Mouse (Mus musculus): ENCODE measurements around the gene Slc36a1. TPM values are rescaled to one million over a fixed set of nuclear protein-coding genes. Genes with fewer than 3 reads are reported as not detected.

The Slc36a1 gene
- 1.9 and 2.1 TPM in 2 replicates for polyA plus RNA-seq (2015; fragmentation: Nextera tagmentation; extraction: Ambion mirVana)

GRCm38 (mm10) chr11:55204159-55204596 is at the start of gene Slc36a1:
Slc36a1 (plus strand) TSS chr11:55204350.
- Histone ChIP-seq H3K4me2 (ENCODE audit: low read length) (peak within 1 kb of the TSS; percentile 100), H3K9ac (ENCODE audit: low read depth, low read length) (peak within 1 kb of the TSS; percentile 67), H3K27me3 (ENCODE audit: insufficient read depth, low read length) (no peaks in the 10 kb centered on the region), H3K9me3 (replicated peaks; ENCODE audit: low read length) (no peaks in the 10 kb centered on the region), H3K27ac (no peak within 1 kb of the TSS), H3K4me3 (replicated peaks; ENCODE audit: low read depth, low read length) (peak within 1 kb of the TSS; percentile 69), H3K4me1 (replicated peaks; ENCODE audit: insufficient read depth, low read length) (0 out of 2 replicates have a peak, but pooled peaks cover 9% of the 10 kb centered on the region), H3K36me3 (ENCODE audit: insufficient read depth, low read length) (no peaks in the 10 kb centered on the region)
- TF ChIP-seq CTCF (IDR thresholded peaks at IDR 0.05; ENCODE audit: low read depth): peak; percentile 99
- DNase-seq (ENCODE audit: low spot score): peak; percentile 98
- peak; percentile 92 for ATAC-seq (replicated peaks; ENCODE audit: low FRiP score, low read depth)
- WGBS: under 1% methylated on average over 31 of the region's 31 CpGs

GRCm38 (mm10) chr11:55154398-55155069 is 49.6 kb upstream of the Slc36a1 start:
- Histone ChIP-seq H3K4me2 (ENCODE audit: low read length) (no peak overlapping the region), H3K4me1 (replicated peaks; ENCODE audit: insufficient read depth, low read length) (no peaks in the 10 kb centered on the region), H3K36me3 (ENCODE audit: insufficient read depth, low read length) (no peaks in the 10 kb centered on the region), H3K9me3 (replicated peaks; ENCODE audit: low read length) (no peaks in the 10 kb centered on the region), H3K27me3 (ENCODE audit: insufficient read depth, low read length) (no peaks in the 10 kb centered on the region), H3K4me3 (replicated peaks; ENCODE audit: low read depth, low read length) (no peak overlapping the region), H3K9ac (ENCODE audit: low read depth, low read length) (no peak overlapping the region), H3K27ac (no peak overlapping the region)
- DNase-seq (ENCODE audit: low spot score) (peak; percentile 7), ATAC-seq (replicated peaks; ENCODE audit: low FRiP score, low read depth) (no peak)
- TF ChIP-seq CTCF (IDR thresholded peaks at IDR 0.05; ENCODE audit: low read depth): no peak
- 35% methylated on average over 3 of the region's 3 CpGs for WGBS

- H3K36me3 ChIP-seq (ENCODE audit: insufficient read depth, low read length): no peaks in the 10 kb centered on the region
- no peak overlapping the region for H3K4me2 ChIP-seq (ENCODE audit: low read length)
- H3K9ac ChIP-seq (ENCODE audit: low read depth, low read length): no peak overlapping the region
- H3K4me1 ChIP-seq (replicated peaks; ENCODE audit: insufficient read depth, low read length): no peaks in the 10 kb centered on the region
- no peaks in the 10 kb centered on the region for H3K9me3 ChIP-seq (replicated peaks; ENCODE audit: low read length)
- TF ChIP-seq CTCF (IDR thresholded peaks at IDR 0.05; ENCODE audit: low read depth): no peak
- 34% methylated on average over 6 of the region's 6 CpGs for WGBS
- no peak overlapping the region for H3K27ac ChIP-seq
- peak; percentile 37 for DNase-seq (ENCODE audit: low spot score)
- no peak for ATAC-seq (replicated peaks; ENCODE audit: low FRiP score, low read depth)
- no peaks in the 10 kb centered on the region for H3K27me3 ChIP-seq (ENCODE audit: insufficient read depth, low read length)
- no peak overlapping the region for H3K4me3 ChIP-seq (replicated peaks; ENCODE audit: low read depth, low read length)
Measured at GRCm38 (mm10) chr11:55155070-55155421, 49.1 kb upstream of the Slc36a1 start.

GRCm38 (mm10) chr11:55158785-55159359 is 45.3 kb upstream of the Slc36a1 start:
- Histone ChIP-seq H3K27ac (no peak overlapping the region), H3K36me3 (ENCODE audit: insufficient read depth, low read length) (no peaks in the 10 kb centered on the region), H3K4me1 (replicated peaks; ENCODE audit: insufficient read depth, low read length) (no peaks in the 10 kb centered on the region), H3K9me3 (replicated peaks; ENCODE audit: low read length) (no peaks in the 10 kb centered on the region), H3K4me3 (replicated peaks; ENCODE audit: low read depth, low read length) (no peak overlapping the region), H3K27me3 (ENCODE audit: insufficient read depth, low read length) (no peaks in the 10 kb centered on the region), H3K4me2 (ENCODE audit: low read length) (no peak overlapping the region), H3K9ac (ENCODE audit: low read depth, low read length) (no peak overlapping the region)
- peak; percentile 97 for TF ChIP-seq CTCF (IDR thresholded peaks at IDR 0.05; ENCODE audit: low read depth)
- peak; percentile 84 for DNase-seq (ENCODE audit: low spot score)
- peak; percentile 71; the same call in 1 of the 2 replicates for ATAC-seq (replicated peaks; ENCODE audit: low FRiP score, low read depth)
- 51% methylated on average over 13 of the region's 13 CpGs for WGBS

- no peak overlapping the region for H3K4me2 ChIP-seq (ENCODE audit: low read length)
- 51% methylated on average over 9 of the region's 9 CpGs for WGBS
- H3K9me3 ChIP-seq (replicated peaks; ENCODE audit: low read length): no peaks in the 10 kb centered on the region
- H3K27ac ChIP-seq: no peak overlapping the region
- no peak overlapping the region for H3K4me3 ChIP-seq (replicated peaks; ENCODE audit: low read depth, low read length)
- TF ChIP-seq CTCF (IDR thresholded peaks at IDR 0.05; ENCODE audit: low read depth): peak; percentile 72
- H3K36me3 ChIP-seq (ENCODE audit: insufficient read depth, low read length): no peaks in the 10 kb centered on the region
- no peak overlapping the region for H3K9ac ChIP-seq (ENCODE audit: low read depth, low read length)
- no peaks in the 10 kb centered on the region for H3K4me1 ChIP-seq (replicated peaks; ENCODE audit: insufficient read depth, low read length)
- no peaks in the 10 kb centered on the region for H3K27me3 ChIP-seq (ENCODE audit: insufficient read depth, low read length)
- ATAC-seq (replicated peaks; ENCODE audit: low FRiP score, low read depth) (no peak), DNase-seq (ENCODE audit: low spot score) (peak; percentile 37)
Measured at GRCm38 (mm10) chr11:55162670-55163069, 41.5 kb upstream of the Slc36a1 start.

- no peak for ATAC-seq (replicated peaks; ENCODE audit: low FRiP score, low read depth)
- WGBS: 44% methylated on average over 3 of the region's 3 CpGs
Measured at GRCm38 (mm10) chr11:55164723-55165122, 39.4 kb upstream of the Slc36a1 start.

More at GRCm38 (mm10) chr11:55164723-55165122, 39.4 kb upstream of the Slc36a1 start:
- Histone ChIP-seq H3K27me3 (ENCODE audit: insufficient read depth, low read length) (no peaks in the 10 kb centered on the region), H3K4me3 (replicated peaks; ENCODE audit: low read depth, low read length) (no peak overlapping the region), H3K9ac (ENCODE audit: low read depth, low read length) (no peak overlapping the region), H3K36me3 (ENCODE audit: insufficient read depth, low read length) (no peaks in the 10 kb centered on the region), H3K9me3 (replicated peaks; ENCODE audit: low read length) (no peaks in the 10 kb centered on the region), H3K4me2 (ENCODE audit: low read length) (no peak overlapping the region), H3K27ac (no peak overlapping the region), H3K4me1 (replicated peaks; ENCODE audit: insufficient read depth, low read length) (no peaks in the 10 kb centered on the region)
- peak; percentile 34 for DNase-seq (ENCODE audit: low spot score)
- peak; percentile 77 for TF ChIP-seq CTCF (IDR thresholded peaks at IDR 0.05; ENCODE audit: low read depth)
